Mouse (Mus musculus) liver, embryonic 12.5 days (tissue): ENCODE data around the gene Gm20219. TPM values are rescaled to one million over a fixed set of nuclear protein-coding genes. Genes with fewer than 3 reads are reported as not detected.
A peak's percentile ranks its signal among the peaks of the same experiment; 100 is the strongest.

Experiments used
- ATAC-seq: fragments of 200-750 bp; cut with Nextera tagmentation; 2 replicates; pipeline ENCODE4 v1.8.0; 2017; ENCODE audit warnings: moderate number of reproducible peaks, mild to moderate bottlenecking, moderate library complexity
- H3K27ac ChIP-seq: fragments of 300-500 bp; sonication (generic); 2 replicates; pipeline ENCODE4 v1.5.1; 2016; ENCODE audit warnings: mild to moderate bottlenecking
- H3K27me3 ChIP-seq: fragments of 300-500 bp; sonication (generic); replicated peaks from 2 replicates; pipeline ENCODE4 v1.6.1; 2016; ENCODE audit warnings: mild to moderate bottlenecking, moderate library complexity
- H3K36me3 ChIP-seq: fragments of 300-500 bp; sonication (generic); 2 replicates; pipeline ENCODE4 v1.6.1; 2016; ENCODE audit warnings: mild to moderate bottlenecking, moderate library complexity
- H3K4me1 ChIP-seq: fragments of 300-500 bp; sonication (generic); 2 replicates; pipeline ENCODE4 v1.6.1; 2016
- H3K4me2 ChIP-seq: fragments of 300-500 bp; sonication (generic); 2 replicates; pipeline ENCODE4 v1.6.1; 2016; ENCODE audit warnings: mild to moderate bottlenecking, moderate library complexity
- H3K4me3 ChIP-seq: fragments of 300-500 bp; sonication (generic); 2 replicates; pipeline ENCODE4 v1.5.1; 2016; ENCODE audit warnings: mild to moderate bottlenecking, moderate library complexity
- H3K9ac ChIP-seq: fragments of 300-500 bp; sonication (generic); 2 replicates; pipeline ENCODE4 v1.6.1; 2016; ENCODE audit warnings: mild to moderate bottlenecking, moderate library complexity
- H3K9me3 ChIP-seq: fragments of 300-500 bp; sonication (generic); replicated peaks from 2 replicates; pipeline ENCODE4 v1.6.1; 2016; ENCODE audit warnings: mild to moderate bottlenecking, moderate library complexity
- WGBS: fragments of 180-500 bp; shearing (Covaris S2); methylation state at CpG from one replicate; pipeline ENCODE4 v1.1.7; 2016; ENCODE audit not compliant: insufficient replicate concordance; 5-methylcytosine and 5-hydroxymethylcytosine counted together
- polyA plus RNA-seq: library from polyadenylated mRNA; unstranded; fragments of >200 nt; fragmentation: Nextera tagmentation; extraction: Ambion mirVana; gene quantifications from 2 replicates; pipeline ENCODE4 v1.2.1, GENCODE M21; 2016

Gm20219 gene
- polyA plus RNA-seq, 1 experiment from 2014 or later = 0.25 TPM

- Histone ChIP-seq H3K4me3 (no peak overlapping the region), H3K4me1 (no peaks in the 10 kb centered on the region), H3K36me3 (no peaks in the 10 kb centered on the region), H3K4me2 (no peak overlapping the region), H3K27ac (no peak overlapping the region), H3K27me3 (peaks cover 29% of the 10 kb centered on the region), H3K9ac (no peak overlapping the region), H3K9me3 (no peaks in the 10 kb centered on the region)
- peak; percentile 49 for ATAC-seq
- WGBS = 27% methylated on average over 6 of the region's 6 CpGs
Measured at GRCm38 (mm10) chr17:56540562-56540975, 13.6 kb downstream of the Gm20219 start.

GRCm38 (mm10) chr17:56537912-56538311, 16.3 kb downstream of the Gm20219 start:
- ATAC-seq = no peak
- H3K4me2 ChIP-seq = no peak overlapping the region
- H3K4me3 ChIP-seq = no peak overlapping the region
- 38% methylated on average over 8 of the region's 8 CpGs for WGBS
- H3K27me3 ChIP-seq = peaks cover 30% of the 10 kb centered on the region
- H3K27ac ChIP-seq = no peak overlapping the region
- H3K4me1 ChIP-seq = no peaks in the 10 kb centered on the region
- H3K9me3 ChIP-seq = no peaks in the 10 kb centered on the region
- H3K36me3 ChIP-seq = no peaks in the 10 kb centered on the region
- no peak overlapping the region for H3K9ac ChIP-seq

- H3K4me2 ChIP-seq = no peak overlapping the region
- no peak overlapping the region for H3K27ac ChIP-seq
- H3K27me3 ChIP-seq = peaks cover 20% of the 10 kb centered on the region
- H3K4me1 ChIP-seq = no peaks in the 10 kb centered on the region
- 51% methylated on average over 3 of the region's 3 CpGs for WGBS
- no peaks in the 10 kb centered on the region for H3K9me3 ChIP-seq
- no peaks in the 10 kb centered on the region for H3K36me3 ChIP-seq
- no peak overlapping the region for H3K4me3 ChIP-seq
- H3K9ac ChIP-seq = no peak overlapping the region
- ATAC-seq = no peak
Measured at GRCm38 (mm10) chr17:56536874-56537273, 17.3 kb downstream of the Gm20219 start.

GRCm38 (mm10) chr17:56536192-56536591, 18.0 kb downstream of the Gm20219 start:
- ATAC-seq = no peak
- Histone ChIP-seq H3K4me1 (no peaks in the 10 kb centered on the region), H3K4me2 (no peak overlapping the region), H3K9ac (no peak overlapping the region), H3K27ac (no peak overlapping the region), H3K4me3 (no peak overlapping the region), H3K9me3 (no peaks in the 10 kb centered on the region), H3K27me3 (peaks cover 20% of the 10 kb centered on the region), H3K36me3 (no peaks in the 10 kb centered on the region)
- 53% methylated on average over 14 of the region's 14 CpGs for WGBS

- WGBS = 44% methylated on average over 4 of the region's 4 CpGs
- H3K4me3 ChIP-seq = no peak overlapping the region
- H3K9me3 ChIP-seq = no peaks in the 10 kb centered on the region
- no peak overlapping the region for H3K27ac ChIP-seq
- no peaks in the 10 kb centered on the region for H3K36me3 ChIP-seq
- no peaks in the 10 kb centered on the region for H3K4me1 ChIP-seq
- peaks cover 14% of the 10 kb centered on the region; the same call in 1 of the 2 replicates for H3K27me3 ChIP-seq
- no peak overlapping the region for H3K9ac ChIP-seq
- H3K4me2 ChIP-seq = no peak overlapping the region
- no peak for ATAC-seq
Measured at GRCm38 (mm10) chr17:56524943-56525342, 29.2 kb downstream of the Gm20219 start.

GRCm38 (mm10) chr17:56522744-56523143, 31.4 kb downstream of the Gm20219 start:
- Histone ChIP-seq H3K9me3 (no peaks in the 10 kb centered on the region), H3K27ac (no peak overlapping the region), H3K4me3 (no peak overlapping the region), H3K4me1 (no peaks in the 10 kb centered on the region), H3K27me3 (peaks cover 14% of the 10 kb centered on the region; the same call in 1 of the 2 replicates), H3K4me2 (no peak overlapping the region), H3K36me3 (no peaks in the 10 kb centered on the region), H3K9ac (no peak overlapping the region)
- no peak for ATAC-seq
- 39% methylated on average over 1 of the region's 1 CpGs for WGBS

GRCm38 (mm10) chr17:56515690-56516410, 38.3 kb downstream of the Gm20219 start:
- Histone ChIP-seq H3K4me2 (no peak overlapping the region), H3K36me3 (no peaks in the 10 kb centered on the region), H3K9me3 (no peaks in the 10 kb centered on the region), H3K27ac (no peak overlapping the region), H3K27me3 (peaks cover 68% of the 10 kb centered on the region), H3K9ac (no peak overlapping the region), H3K4me1 (peaks cover 6% of the 10 kb centered on the region; the same call in 1 of the 2 replicates), H3K4me3 (no peak overlapping the region)
- ATAC-seq = no peak
- 12% methylated on average over 13 of the region's 13 CpGs for WGBS

GRCm38 (mm10) chr17:56514916-56515315, 39.3 kb downstream of the Gm20219 start:
- H3K4me3 ChIP-seq = no peak overlapping the region
- no peak for ATAC-seq
- H3K27ac ChIP-seq = no peak overlapping the region
- H3K4me1 ChIP-seq = peaks cover 11% of the 10 kb centered on the region; the same call in 1 of the 2 replicates
- H3K9ac ChIP-seq = no peak overlapping the region
- WGBS = 44% methylated on average over 12 of the region's 12 CpGs
- no peaks in the 10 kb centered on the region for H3K9me3 ChIP-seq
- H3K27me3 ChIP-seq = peaks cover 75% of the 10 kb centered on the region
- H3K36me3 ChIP-seq = no peaks in the 10 kb centered on the region
- no peak overlapping the region for H3K4me2 ChIP-seq

- no peak overlapping the region for H3K4me2 ChIP-seq
- no peak overlapping the region for H3K9ac ChIP-seq
- no peak overlapping the region for H3K4me3 ChIP-seq
- H3K4me1 ChIP-seq = peaks cover 11% of the 10 kb centered on the region; the same call in 1 of the 2 replicates
- H3K27ac ChIP-seq = no peak overlapping the region
- H3K36me3 ChIP-seq = no peaks in the 10 kb centered on the region
- ATAC-seq = no peak
- H3K9me3 ChIP-seq = no peaks in the 10 kb centered on the region
- H3K27me3 ChIP-seq = peaks cover 81% of the 10 kb centered on the region
Measured at GRCm38 (mm10) chr17:56514330-56514729, 39.9 kb downstream of the Gm20219 start.

GRCm38 (mm10) chr17:56512310-56512709, 41.9 kb downstream of the Gm20219 start, which contains the start of gene Znrf4:
TSS of gene Znrf4 (minus strand) at chr17:56512431.
- WGBS = 46% methylated on average over 22 of the region's 22 CpGs
- H3K9ac ChIP-seq = no peak within 1 kb of the TSS
- no peak within 1 kb of the TSS for H3K27ac ChIP-seq
- H3K36me3 ChIP-seq = no peaks in the 10 kb centered on the region
- ATAC-seq = no peak
- peaks cover 16% of the 10 kb centered on the region for H3K4me1 ChIP-seq
- no peak within 1 kb of the TSS for H3K4me3 ChIP-seq
- no peaks in the 10 kb centered on the region for H3K9me3 ChIP-seq
- H3K4me2 ChIP-seq = peak within 1 kb of the TSS; percentile 36
- H3K27me3 ChIP-seq = peaks cover 98% of the 10 kb centered on the region

GRCm38 (mm10) chr17:56511707-56512090, 42.5 kb downstream of the Gm20219 start:
- H3K4me1 ChIP-seq = peaks cover 21% of the 10 kb centered on the region
- H3K4me2 ChIP-seq = peak overlapping the region; percentile 36; the same call in 1 of the 2 replicates
- WGBS = 20% methylated on average over 29 of the region's 29 CpGs
- peaks cover 94% of the 10 kb centered on the region for H3K27me3 ChIP-seq
- H3K4me3 ChIP-seq = no peak overlapping the region
- no peaks in the 10 kb centered on the region for H3K9me3 ChIP-seq
- no peak for ATAC-seq
- no peak overlapping the region for H3K9ac ChIP-seq
- no peaks in the 10 kb centered on the region for H3K36me3 ChIP-seq
- no peak overlapping the region for H3K27ac ChIP-seq

GRCm38 (mm10) chr17:56510970-56511706, 43.0 kb downstream of the Gm20219 start:
- peaks cover 93% of the 10 kb centered on the region for H3K27me3 ChIP-seq
- H3K9me3 ChIP-seq = no peaks in the 10 kb centered on the region
- 7% methylated on average over 60 of the region's 60 CpGs for WGBS

More at GRCm38 (mm10) chr17:56510970-56511706, 43.0 kb downstream of the Gm20219 start:
- H3K9ac ChIP-seq = no peak overlapping the region
- H3K4me2 ChIP-seq = peak overlapping the region; percentile 36
- H3K27ac ChIP-seq = no peak overlapping the region
- no peaks in the 10 kb centered on the region for H3K36me3 ChIP-seq
- H3K4me1 ChIP-seq = peaks cover 22% of the 10 kb centered on the region
- H3K4me3 ChIP-seq = no peak overlapping the region
- ATAC-seq = no peak
